Mouse (Mus musculus): ENCODE measurements around the gene Lca5l. TPM values are rescaled to one million over a fixed set of nuclear protein-coding genes. Genes with fewer than 3 reads are reported as not detected.

Lca5l gene
- total and polyA plus RNA-seq, 2 experiments, result 0.09 TPM; not detected in 1

- no peak for TF ChIP-seq CTCF (IDR thresholded peaks at IDR 0.05; ENCODE audit: low read depth, low read length)
- TF ChIP-seq POLR2A (IDR thresholded peaks at IDR 0.05; ENCODE audit: extremely low read depth, insufficient read depth, low read length), result no peak
- peak overlapping the region; percentile 60 for H3K4me3 ChIP-seq (ENCODE audit: insufficient read depth, low read depth, low read length)
- WGBS, result under 1% methylated on average over 52 of the region's 52 CpGs
- peak overlapping the region; percentile 69 for H3K27ac ChIP-seq (replicated peaks; ENCODE audit: insufficient read depth, low read depth, low read length)
- peak overlapping the region; percentile 73 for H3K9ac ChIP-seq (ENCODE audit: low read depth, low read length)
- peaks cover 15% of the 10 kb centered on the region for H3K36me3 ChIP-seq (ENCODE audit: control insufficient read depth, insufficient read depth, low read length)
- no peaks in the 10 kb centered on the region for H3K27me3 ChIP-seq (ENCODE audit: control insufficient read depth, insufficient read depth, low read length)
- no peaks in the 10 kb centered on the region for H3K79me2 ChIP-seq (ENCODE audit: control insufficient read depth, insufficient read depth, low read length)
- peaks cover 2% of the 10 kb centered on the region for H3K4me1 ChIP-seq (ENCODE audit: control insufficient read depth, insufficient read depth, low read length)
- peak; percentile 14 for DNase-seq (ENCODE audit: extremely low read depth, low read depth, low spot score)
These were observed 64.8 kb downstream of the Lca5l start for GRCm38 (mm10) chr16:96127288-96127656.

- H3K9ac ChIP-seq (ENCODE audit: low read depth, low read length), result peak overlapping the region; percentile 73
- peaks cover 16% of the 10 kb centered on the region for H3K36me3 ChIP-seq (ENCODE audit: control insufficient read depth, insufficient read depth, low read length)
- 17% methylated on average over 19 of the region's 19 CpGs for WGBS
- TF ChIP-seq CTCF (IDR thresholded peaks at IDR 0.05; ENCODE audit: low read depth, low read length) (no peak), POLR2A (IDR thresholded peaks at IDR 0.05; ENCODE audit: extremely low read depth, insufficient read depth, low read length) (no peak)
- H3K27ac ChIP-seq (replicated peaks; ENCODE audit: insufficient read depth, low read depth, low read length), result no peak overlapping the region
- H3K4me3 ChIP-seq (ENCODE audit: insufficient read depth, low read depth, low read length), result peak overlapping the region; percentile 60
- peaks cover 2% of the 10 kb centered on the region for H3K4me1 ChIP-seq (ENCODE audit: control insufficient read depth, insufficient read depth, low read length)
- DNase-seq (ENCODE audit: extremely low read depth, low read depth, low spot score), result peak; percentile 12
- no peaks in the 10 kb centered on the region for H3K79me2 ChIP-seq (ENCODE audit: control insufficient read depth, insufficient read depth, low read length)
- no peaks in the 10 kb centered on the region for H3K27me3 ChIP-seq (ENCODE audit: control insufficient read depth, insufficient read depth, low read length)
These were observed 65.3 kb downstream of the Lca5l start for GRCm38 (mm10) chr16:96126684-96127171.

GRCm38 (mm10) chr16:96120022-96120623 is 71.9 kb downstream of the Lca5l start:
- 62% methylated on average over 4 of the region's 4 CpGs for WGBS
- no peak overlapping the region for H3K9ac ChIP-seq (ENCODE audit: low read depth, low read length)
- TF ChIP-seq POLR2A (IDR thresholded peaks at IDR 0.05; ENCODE audit: extremely low read depth, insufficient read depth, low read length) (no peak), CTCF (IDR thresholded peaks at IDR 0.05; ENCODE audit: low read depth, low read length) (no peak)

GRCm38 (mm10) chr16:96114729-96115128 is 77.3 kb downstream of the Lca5l start:
- 0 out of 2 replicates have a peak, but pooled peaks have one; percentile 7 for TF ChIP-seq CTCF (IDR thresholded peaks at IDR 0.05; ENCODE audit: low read depth, low read length)
- TF ChIP-seq POLR2A (IDR thresholded peaks at IDR 0.05; ENCODE audit: extremely low read depth, insufficient read depth, low read length), result no peak
- 56% methylated on average over 4 of the region's 4 CpGs for WGBS
- H3K4me3 ChIP-seq (ENCODE audit: insufficient read depth, low read depth, low read length), result no peak overlapping the region
- H3K9ac ChIP-seq (ENCODE audit: low read depth, low read length), result no peak overlapping the region
- no peak overlapping the region for H3K27ac ChIP-seq (replicated peaks; ENCODE audit: insufficient read depth, low read depth, low read length)
- H3K4me1 ChIP-seq (ENCODE audit: control insufficient read depth, insufficient read depth, low read length), result no peaks in the 10 kb centered on the region
- no peaks in the 10 kb centered on the region for H3K27me3 ChIP-seq (ENCODE audit: control insufficient read depth, insufficient read depth, low read length)
- DNase-seq (ENCODE audit: extremely low read depth, low read depth, low spot score), result peak; percentile 26
- no peaks in the 10 kb centered on the region for H3K79me2 ChIP-seq (ENCODE audit: control insufficient read depth, insufficient read depth, low read length)
- no peaks in the 10 kb centered on the region for H3K36me3 ChIP-seq (ENCODE audit: control insufficient read depth, insufficient read depth, low read length)

More at GRCm38 (mm10) chr16:96120022-96120623, 71.9 kb downstream of the Lca5l start:
- Histone ChIP-seq H3K79me2 (ENCODE audit: control insufficient read depth, insufficient read depth, low read length) (no peaks in the 10 kb centered on the region), H3K4me1 (ENCODE audit: control insufficient read depth, insufficient read depth, low read length) (no peaks in the 10 kb centered on the region), H3K4me3 (ENCODE audit: insufficient read depth, low read depth, low read length) (no peak overlapping the region), H3K27ac (replicated peaks; ENCODE audit: insufficient read depth, low read depth, low read length) (no peak overlapping the region), H3K27me3 (ENCODE audit: control insufficient read depth, insufficient read depth, low read length) (no peaks in the 10 kb centered on the region), H3K36me3 (ENCODE audit: control insufficient read depth, insufficient read depth, low read length) (peaks cover 22% of the 10 kb centered on the region)
- DNase-seq (ENCODE audit: extremely low read depth, low read depth, low spot score), result no peak

GRCm38 (mm10) chr16:96112769-96113168 is 79.3 kb downstream of the Lca5l start:
- Histone ChIP-seq H3K27ac (replicated peaks; ENCODE audit: insufficient read depth, low read depth, low read length) (no peak overlapping the region), H3K27me3 (ENCODE audit: control insufficient read depth, insufficient read depth, low read length) (no peaks in the 10 kb centered on the region), H3K79me2 (ENCODE audit: control insufficient read depth, insufficient read depth, low read length) (no peaks in the 10 kb centered on the region), H3K4me3 (ENCODE audit: insufficient read depth, low read depth, low read length) (no peak overlapping the region), H3K4me1 (ENCODE audit: control insufficient read depth, insufficient read depth, low read length) (no peaks in the 10 kb centered on the region), H3K36me3 (ENCODE audit: control insufficient read depth, insufficient read depth, low read length) (no peaks in the 10 kb centered on the region), H3K9ac (ENCODE audit: low read depth, low read length) (no peak overlapping the region)
- no peak for DNase-seq (ENCODE audit: extremely low read depth, low read depth, low spot score)
- 51% methylated on average over 2 of the region's 2 CpGs for WGBS
- TF ChIP-seq CTCF (IDR thresholded peaks at IDR 0.05; ENCODE audit: low read depth, low read length), result no peak
- no peak for TF ChIP-seq POLR2A (IDR thresholded peaks at IDR 0.05; ENCODE audit: extremely low read depth, insufficient read depth, low read length)

GRCm38 (mm10) chr16:96110655-96111345 is 81.3 kb downstream of the Lca5l start:
- no peak for DNase-seq (ENCODE audit: extremely low read depth, low read depth, low spot score)
- H3K9ac ChIP-seq (ENCODE audit: low read depth, low read length), result no peak overlapping the region
- H3K4me1 ChIP-seq (ENCODE audit: control insufficient read depth, insufficient read depth, low read length), result no peaks in the 10 kb centered on the region
- 81% methylated on average over 5 of the region's 5 CpGs for WGBS
- no peaks in the 10 kb centered on the region for H3K79me2 ChIP-seq (ENCODE audit: control insufficient read depth, insufficient read depth, low read length)
- no peaks in the 10 kb centered on the region for H3K36me3 ChIP-seq (ENCODE audit: control insufficient read depth, insufficient read depth, low read length)
- H3K27ac ChIP-seq (replicated peaks; ENCODE audit: insufficient read depth, low read depth, low read length), result no peak overlapping the region
- H3K4me3 ChIP-seq (ENCODE audit: insufficient read depth, low read depth, low read length), result no peak overlapping the region
- H3K27me3 ChIP-seq (ENCODE audit: control insufficient read depth, insufficient read depth, low read length), result no peaks in the 10 kb centered on the region
- TF ChIP-seq CTCF (IDR thresholded peaks at IDR 0.05; ENCODE audit: low read depth, low read length) (no peak), POLR2A (IDR thresholded peaks at IDR 0.05; ENCODE audit: extremely low read depth, insufficient read depth, low read length) (no peak)

All from liver, adult 2 months (tissue).